Mouse (Mus musculus) induced T-regulatory cell, adult 2 months (primary cell): ENCODE results near the gene Pde4d.

Experiments
- DNase-seq: peaks from one replicate; pipeline ENCODE4 v3.0.0-alpha.2; 2012; ENCODE audit warnings: low read depth

Gene Pde4d

GRCm38 (mm10) chr13:109628606-109629005, 1178.9 kb downstream of the Pde4d start:
- no peak for DNase-seq

GRCm38 (mm10) chr13:109629216-109629615, 1179.5 kb downstream of the Pde4d start:
- no peak for DNase-seq

- no peak for DNase-seq
Observed at GRCm38 (mm10) chr13:109631399-109632026, 1181.8 kb downstream of the Pde4d start.

GRCm38 (mm10) chr13:109632387-109633036, 1182.8 kb downstream of the Pde4d start:
- DNase-seq = no peak

- DNase-seq = no peak
Observed at GRCm38 (mm10) chr13:109633037-109633418, 1183.3 kb downstream of the Pde4d start.

- DNase-seq = no peak
Observed at GRCm38 (mm10) chr13:109635901-109636520, 1186.3 kb downstream of the Pde4d start.

GRCm38 (mm10) chr13:109638273-109638672, 1188.5 kb downstream of the Pde4d start:
- DNase-seq = no peak

GRCm38 (mm10) chr13:109639286-109639685, 1189.5 kb downstream of the Pde4d start:
- DNase-seq = no peak

- DNase-seq = no peak
Observed at GRCm38 (mm10) chr13:109641562-109641961, 1191.8 kb downstream of the Pde4d start.

- no peak for DNase-seq
Observed at GRCm38 (mm10) chr13:109643419-109643818, 1193.7 kb downstream of the Pde4d start.

GRCm38 (mm10) chr13:109644086-109644485, 1194.3 kb downstream of the Pde4d start:
- no peak for DNase-seq

- no peak for DNase-seq
Observed at GRCm38 (mm10) chr13:109645284-109645909, 1195.6 kb downstream of the Pde4d start.

GRCm38 (mm10) chr13:109645910-109646284, 1196.1 kb downstream of the Pde4d start:
- DNase-seq = no peak

GRCm38 (mm10) chr13:109646597-109647232, 1197.0 kb downstream of the Pde4d start:
- no peak for DNase-seq

GRCm38 (mm10) chr13:109647479-109648199, 1197.9 kb downstream of the Pde4d start:
- no peak for DNase-seq

GRCm38 (mm10) chr13:109648311-109648710, 1198.6 kb downstream of the Pde4d start:
- DNase-seq = no peak

GRCm38 (mm10) chr13:109651790-109652605, 1202.2 kb downstream of the Pde4d start:
- no peak for DNase-seq

GRCm38 (mm10) chr13:109652631-109653030, 1202.9 kb downstream of the Pde4d start:
- DNase-seq = no peak

- no peak for DNase-seq
Observed at GRCm38 (mm10) chr13:109655390-109655789, 1205.6 kb downstream of the Pde4d start.

GRCm38 (mm10) chr13:109659103-109659502, 1209.4 kb downstream of the Pde4d start:
- no peak for DNase-seq

GRCm38 (mm10) chr13:109661345-109661744, 1211.6 kb downstream of the Pde4d start:
- no peak for DNase-seq
